Mouse (Mus musculus): Measurements from ENCODE around the gene Plxdc2.

Plxdc2 gene

GRCm38 (mm10) chr2:16356106-16356818 lies at the start of gene Plxdc2:
Gene Plxdc2, plus strand, starts transcription at chr2:16356304.
- in situ Hi-C loops (cut with MseI, MboI), result no loop called here

DNA sequence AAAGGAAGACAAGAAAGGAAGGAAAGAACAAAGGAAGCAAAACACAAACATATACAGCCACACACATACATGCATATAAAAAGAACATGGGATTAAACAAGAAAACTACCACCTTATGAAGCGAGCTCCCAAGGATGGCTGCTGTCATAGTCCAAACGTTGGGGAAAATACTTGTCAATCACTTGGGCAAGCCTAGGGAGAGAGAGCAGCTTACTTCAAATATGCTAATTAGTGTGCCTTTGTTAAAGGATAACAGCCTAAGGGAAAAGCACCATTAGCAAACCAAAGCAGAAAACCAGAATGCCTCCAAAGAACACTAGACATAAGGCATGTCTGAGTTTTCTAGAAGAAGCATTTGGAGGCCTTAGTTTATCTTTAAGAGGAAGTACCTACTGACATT lies 45.7 kb upstream of the Plxdc2 start:
- in situ Hi-C loops (cut with MseI, MboI), result no loop called here

- in situ Hi-C loops (cut with MseI, MboI), result no loop called here
Observed at GRCm38 (mm10) chr2:16312400-16313070, 43.6 kb upstream of the Plxdc2 start.

DNA sequence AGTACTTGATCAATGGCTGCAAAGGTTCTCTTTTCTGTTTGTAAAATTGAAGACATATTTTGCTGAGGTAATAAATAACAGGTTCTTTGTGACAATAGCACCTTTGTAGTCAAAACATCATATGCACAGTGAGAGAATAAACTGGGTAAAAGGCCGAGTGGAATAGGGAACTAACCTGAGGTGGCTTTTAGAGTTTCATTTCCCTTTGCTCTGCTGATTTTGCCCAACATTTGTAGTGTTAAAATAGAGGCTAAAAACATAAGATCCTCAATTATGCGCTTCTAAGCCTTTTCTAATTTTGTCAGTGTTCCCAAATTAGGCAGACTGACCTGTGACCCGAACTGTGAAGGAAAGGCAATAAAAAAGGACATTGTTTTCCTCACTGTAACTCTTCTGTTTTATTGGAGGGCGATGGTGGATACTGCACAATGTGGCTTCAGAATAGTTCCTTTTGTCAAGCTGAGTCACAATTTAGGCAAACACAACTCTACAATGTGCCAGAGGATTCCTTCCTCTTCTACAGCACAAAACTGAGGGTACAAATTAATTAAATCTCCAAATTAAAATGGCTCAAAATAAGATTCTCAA lies 20.8 kb upstream of the Plxdc2 start:
- in situ Hi-C loops (cut with MseI, MboI), result no loop called here

DNA sequence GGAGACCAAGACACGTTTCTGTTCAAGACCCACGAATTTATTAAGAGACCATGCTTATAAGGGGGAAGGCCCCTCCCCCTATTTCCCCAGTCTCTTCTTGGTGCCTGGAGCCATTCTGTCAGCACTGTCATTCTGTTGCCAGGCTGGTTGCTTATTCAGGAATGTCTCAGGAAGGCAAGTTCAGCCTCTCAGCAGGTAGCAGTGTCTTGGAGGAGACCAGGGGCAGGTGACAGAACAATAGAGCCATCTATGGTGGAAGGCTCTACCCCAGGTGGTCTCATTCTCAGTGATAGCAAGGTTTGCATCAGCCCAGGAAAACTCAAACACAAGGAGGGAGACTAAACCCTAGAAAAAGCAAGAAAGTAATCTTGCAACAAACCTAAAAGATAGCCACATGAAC lies 11.5 kb upstream of the Plxdc2 start:
- in situ Hi-C loops (cut with MseI, MboI), result no loop called here

GRCm38 (mm10) chr2:16351106-16351505 lies 5.0 kb upstream of the Plxdc2 start:
- in situ Hi-C loops (cut with MseI, MboI), result no loop called here

DNA sequence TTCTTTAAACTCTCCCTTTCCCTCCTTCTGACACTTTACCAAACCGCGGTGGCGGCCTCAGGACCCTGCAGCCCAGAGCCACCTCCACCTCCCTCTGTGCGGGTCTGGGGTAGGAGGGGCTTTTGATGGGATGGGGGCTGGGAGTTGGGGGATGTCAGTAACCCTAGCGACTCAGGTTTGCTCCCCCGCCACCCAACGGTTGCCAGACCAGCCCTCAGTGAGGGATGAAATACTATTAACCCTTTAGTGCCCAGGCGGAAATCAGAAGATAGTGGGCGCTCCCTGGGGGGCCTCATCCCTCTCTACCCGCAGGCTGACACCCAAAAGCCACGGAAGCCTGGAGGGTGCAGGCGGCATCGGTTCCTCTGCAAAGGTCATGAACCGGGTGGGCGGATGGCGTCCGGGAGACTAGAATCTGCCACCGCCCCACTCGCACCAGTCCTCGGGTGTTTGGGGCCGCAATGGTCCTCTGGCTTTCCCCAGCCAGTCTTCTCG lies 446 bp upstream of the Plxdc2 start:
- in situ Hi-C loops (cut with MseI, MboI), result no loop called here

GRCm38 (mm10) chr2:16356921-16357837 lies 1.1 kb downstream of the Plxdc2 start:
- in situ Hi-C loops (cut with MseI, MboI), result no loop called here

DNA sequence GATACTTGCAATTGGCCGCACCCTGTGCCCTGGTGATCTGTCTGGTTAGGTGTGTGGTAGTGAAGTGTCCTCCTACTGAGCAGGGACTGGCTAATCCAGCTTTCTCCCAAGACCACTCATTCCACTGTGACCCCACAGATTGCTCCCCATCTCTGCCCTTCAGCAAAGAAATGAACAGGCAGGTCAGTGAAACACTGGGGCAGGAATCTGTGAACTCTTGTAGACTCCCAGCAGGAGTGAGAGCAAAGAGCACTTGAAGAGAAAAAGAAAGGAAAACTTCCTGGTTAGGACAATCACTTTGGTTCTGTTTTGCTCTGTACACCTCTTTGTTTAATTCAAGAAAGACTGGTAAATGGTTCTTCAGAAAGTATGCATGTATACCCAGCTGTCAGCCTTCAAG lies 1.8 kb downstream of the Plxdc2 start:
- in situ Hi-C loops (cut with MseI, MboI), result no loop called here

- in situ Hi-C loops (cut with MseI, MboI), result no loop called here
Observed at GRCm38 (mm10) chr2:16359341-16359928, 3.3 kb downstream of the Plxdc2 start.

- in situ Hi-C loops (cut with MseI, MboI), result no loop called here
Observed at GRCm38 (mm10) chr2:16364749-16365148, 8.6 kb downstream of the Plxdc2 start.

DNA sequence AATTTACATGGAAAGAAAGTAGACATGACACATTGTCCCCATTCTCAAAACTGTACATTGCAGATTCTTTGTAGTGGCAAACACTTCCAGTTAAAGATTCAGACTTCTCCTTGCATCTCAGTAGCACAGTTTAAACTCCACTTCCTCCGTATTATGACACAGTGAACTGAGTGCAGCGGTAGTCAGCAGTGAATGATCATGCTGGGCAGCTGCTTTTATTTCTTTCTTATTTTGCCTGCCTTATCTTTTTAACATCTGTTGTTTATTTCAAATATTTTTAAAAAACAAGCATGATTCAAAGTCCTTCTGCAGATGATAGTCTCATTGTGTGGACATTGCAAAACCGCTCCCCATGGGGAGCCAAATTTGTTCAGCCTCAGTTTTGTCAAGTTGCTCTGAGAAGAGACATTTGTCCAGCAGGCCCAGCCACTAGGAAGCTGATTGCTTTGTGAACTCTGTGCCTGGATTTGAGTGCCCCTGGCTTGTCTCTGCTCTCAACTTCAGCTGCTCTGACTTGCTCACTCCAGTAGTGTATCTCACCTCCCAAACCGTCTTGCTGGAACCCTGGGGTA lies 9.8 kb downstream of the Plxdc2 start:
- in situ Hi-C loops (cut with MseI, MboI), result no loop called here

- in situ Hi-C loops (cut with MseI, MboI), result no loop called here
Observed at GRCm38 (mm10) chr2:16370419-16370818, 14.3 kb downstream of the Plxdc2 start.

- in situ Hi-C loops (cut with MseI, MboI), result no loop called here
Observed at GRCm38 (mm10) chr2:16374288-16374687, 18.2 kb downstream of the Plxdc2 start.

DNA sequence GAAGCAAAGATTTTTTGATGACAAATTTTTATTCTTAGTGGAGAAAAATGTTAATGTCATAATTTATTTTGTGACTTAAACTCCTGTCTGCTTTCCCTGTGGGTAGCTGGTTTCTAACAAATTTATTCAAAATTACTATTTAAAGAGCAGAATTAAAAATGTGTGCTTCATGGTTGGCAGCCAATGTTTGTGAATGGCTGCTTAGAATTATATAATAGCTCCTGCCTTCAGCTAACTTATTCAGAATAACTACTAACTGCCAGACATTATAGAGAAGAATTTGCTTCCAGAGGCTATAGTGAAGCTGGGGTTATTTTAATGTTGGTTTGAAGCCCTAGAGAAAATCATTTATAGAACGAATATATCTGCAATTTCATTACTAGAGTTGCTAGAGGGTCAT lies 30.1 kb downstream of the Plxdc2 start:
- in situ Hi-C loops (cut with MseI, MboI), result no loop called here

- in situ Hi-C loops (cut with MseI, MboI), result no loop called here
Observed at GRCm38 (mm10) chr2:16386692-16387091, 30.6 kb downstream of the Plxdc2 start.

GRCm38 (mm10) chr2:16387787-16388186 lies 31.7 kb downstream of the Plxdc2 start:
- in situ Hi-C loops (cut with MseI, MboI), result no loop called here

DNA sequence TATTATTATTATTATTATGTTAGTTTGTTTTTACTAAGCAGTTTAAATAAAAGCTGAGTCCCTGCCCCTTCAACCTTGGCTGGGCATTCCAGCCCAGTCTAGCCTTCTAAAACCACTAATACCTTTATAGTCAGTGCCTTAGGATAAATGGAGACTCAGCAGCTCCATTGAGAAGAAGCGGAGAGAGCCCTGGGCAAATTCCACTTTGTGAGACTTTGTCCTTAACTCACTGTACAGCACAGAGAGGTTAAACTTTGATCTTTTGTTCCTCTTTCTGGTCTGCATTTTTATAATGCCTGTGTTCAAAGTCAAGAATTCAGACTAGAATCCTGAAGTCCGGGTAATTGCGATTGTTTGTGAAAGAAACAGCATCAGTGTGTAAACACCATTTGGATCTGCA lies 41.4 kb downstream of the Plxdc2 start:
- in situ Hi-C loops (cut with MseI, MboI), result no loop called here

DNA sequence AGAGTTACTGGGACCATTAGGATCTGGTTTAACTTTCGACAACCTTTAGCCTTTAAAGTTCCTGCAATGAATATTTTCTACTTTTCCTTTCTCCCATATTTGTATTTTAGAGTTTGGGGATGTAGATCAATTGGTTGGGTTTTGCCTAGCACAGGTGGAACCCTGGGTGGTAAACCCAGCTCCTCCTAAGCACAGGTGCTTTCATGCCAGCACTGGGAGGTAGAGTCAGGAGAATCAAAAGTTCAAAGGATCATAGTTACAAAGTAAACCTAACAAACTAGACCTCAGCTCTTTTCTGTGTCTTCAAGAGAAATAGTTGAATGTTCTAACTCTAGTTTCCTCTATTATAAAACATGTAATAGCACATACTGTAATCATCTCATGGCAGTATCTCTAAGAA lies 41.9 kb downstream of the Plxdc2 start:
- in situ Hi-C loops (cut with MseI, MboI), result no loop called here

- in situ Hi-C loops (cut with MseI, MboI), result no loop called here
Observed at GRCm38 (mm10) chr2:16398896-16399295, 42.8 kb downstream of the Plxdc2 start.

GRCm38 (mm10) chr2:16406508-16406907 lies 50.4 kb downstream of the Plxdc2 start:
- in situ Hi-C loops (cut with MseI, MboI), result no loop called here
